Mouse (Mus musculus) myocyte (in vitro differentiated cells): ENCODE measurements around the gene Gsdma.

Source experiments
- CEBPB ChIP-seq: IDR thresholded peaks from 2 replicates; pipeline ENCODE4 v1.6.1; 2011; ENCODE audit warnings: mild to moderate bottlenecking, moderate library complexity; ENCODE audit not compliant: poor library complexity, insufficient read depth, severe bottlenecking
- E2F4 ChIP-seq: IDR thresholded peaks from one replicate; pipeline ENCODE4 v1.6.1; 2011; ENCODE audit warnings: mild to moderate bottlenecking, control low read depth, moderate library complexity; ENCODE audit not compliant: insufficient read depth
- MAX ChIP-seq: IDR thresholded peaks from one replicate; pipeline ENCODE4 v1.6.1; 2011; ENCODE audit warnings: low read depth, mild to moderate bottlenecking, control low read depth
- MYOD1 ChIP-seq, 3 experiments: IDR thresholded peaks; one replicate each; pipeline ENCODE4 v1.6.1; 2011; ENCODE audit warnings: control low read depth in 2 of 3, low read depth in 2 of 3, mild to moderate bottlenecking in 2 of 3, moderate library complexity in 1 of 3; ENCODE audit not compliant: insufficient read length in 2 of 3, control insufficient read depth in 1 of 3
- MYOG ChIP-seq, 3 experiments: IDR thresholded peaks; one replicate each; pipeline ENCODE4 v1.6.1; 2011; ENCODE audit warnings: control low read depth in 2 of 3, low read depth in 2 of 3, mild to moderate bottlenecking in 2 of 3; ENCODE audit not compliant: insufficient read length in 2 of 3, control insufficient read depth in 1 of 3, insufficient read depth in 1 of 3
- POLR2A ChIP-seq: IDR thresholded peaks from one replicate; pipeline ENCODE4 v1.6.1; 2011; ENCODE audit warnings: low read depth, mild to moderate bottlenecking, control low read depth, moderate library complexity; ENCODE audit not compliant: insufficient read length
- USF1 ChIP-seq: IDR thresholded peaks from one replicate; pipeline ENCODE4 v1.6.1; 2011; ENCODE audit warnings: low read depth, mild to moderate bottlenecking, control low read depth, moderate library complexity

DNA sequence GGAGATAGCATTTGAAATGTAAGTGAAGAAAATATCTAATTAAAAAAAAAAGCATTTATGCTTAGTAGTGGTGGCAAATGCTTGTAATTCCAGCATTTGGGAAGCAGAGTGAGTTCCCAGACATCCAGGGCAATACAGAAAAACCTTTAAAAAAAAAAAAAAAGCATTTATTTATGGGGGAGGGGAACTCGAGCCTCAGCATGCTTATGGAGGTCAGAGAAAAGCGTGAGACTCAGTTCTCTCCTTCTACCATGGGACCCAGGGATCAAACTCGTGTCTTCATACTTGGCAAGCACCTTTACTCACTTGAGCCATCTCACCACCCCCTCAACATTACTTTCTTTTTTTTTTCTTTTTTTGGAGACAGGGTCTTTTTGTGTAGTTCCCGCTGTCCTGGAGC, 17.0 kb downstream of the Gsdma start:
- TF ChIP-seq POLR2A (no peak), E2F4 (no peak), MYOD1 (IDR thresholded peaks at IDR 0.05; ENCODE audit: control insufficient read depth in 1 of 3, insufficient read length in 2 of 3, low read depth in 2 of 3) (no peak), CEBPB (no peak), MAX (no peak), MYOG (IDR thresholded peaks at IDR 0.05; ENCODE audit: control insufficient read depth in 1 of 3, insufficient read depth in 1 of 3, insufficient read length in 2 of 3, low read depth in 2 of 3) (no peak), USF1 (no peak)
